Mouse (Mus musculus) gonadal fat pad, adult 2 months (tissue): ENCODE measurements at regions not wholly inside any gene's neighbourhood (a gene's known extent, or its start where the extent isn't known, plus 50 kb on each side); places are given as distances from the start of the nearest gene placed in this dataset.

Experiments used
- DNase-seq: peaks from one replicate; pipeline ENCODE4 v3.0.0-alpha.2; 2012; ENCODE audit warnings: low read depth

DNA sequence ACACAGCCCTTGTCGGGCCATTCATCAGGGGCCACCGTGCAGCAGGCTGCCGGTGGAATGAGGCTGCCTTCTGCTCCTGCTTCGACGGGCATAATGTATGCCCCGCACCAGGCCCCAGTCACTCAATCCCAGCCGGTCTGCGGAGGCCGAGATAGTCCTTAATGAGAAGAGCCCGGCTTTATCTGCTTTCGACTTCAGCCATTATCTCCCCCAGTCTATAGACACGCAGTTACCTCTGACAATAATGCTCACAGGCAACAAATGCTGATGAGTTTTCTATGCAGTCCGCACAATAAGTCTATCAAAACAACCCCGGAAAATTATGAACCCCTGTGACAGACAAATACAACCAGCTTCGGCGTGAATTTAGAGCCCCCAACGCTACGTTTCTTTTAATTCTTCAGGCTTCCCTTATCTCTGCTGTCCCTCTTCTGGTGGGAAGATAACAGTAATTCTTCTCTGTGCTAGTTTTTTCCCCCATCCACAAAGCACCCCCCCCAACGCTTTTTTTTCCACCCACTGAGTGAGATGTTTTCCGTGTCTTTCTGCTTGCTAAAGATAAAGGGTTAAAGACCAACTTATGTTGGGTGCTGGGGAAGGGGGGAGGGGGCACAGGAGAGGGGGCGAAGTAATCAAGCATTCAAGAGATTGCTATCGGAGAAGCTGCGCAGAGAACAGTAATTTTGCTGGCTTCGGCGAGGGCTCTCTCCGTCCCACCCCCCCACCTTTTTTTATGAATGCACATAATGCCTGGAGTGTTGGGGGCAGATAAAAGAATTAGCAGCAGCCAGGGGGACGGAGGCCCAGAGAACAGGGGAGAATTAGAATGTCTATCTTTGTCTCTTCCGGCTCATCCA is 117.8 kb downstream of the Mrm1 start:
- DNase-seq: no peak

DNA sequence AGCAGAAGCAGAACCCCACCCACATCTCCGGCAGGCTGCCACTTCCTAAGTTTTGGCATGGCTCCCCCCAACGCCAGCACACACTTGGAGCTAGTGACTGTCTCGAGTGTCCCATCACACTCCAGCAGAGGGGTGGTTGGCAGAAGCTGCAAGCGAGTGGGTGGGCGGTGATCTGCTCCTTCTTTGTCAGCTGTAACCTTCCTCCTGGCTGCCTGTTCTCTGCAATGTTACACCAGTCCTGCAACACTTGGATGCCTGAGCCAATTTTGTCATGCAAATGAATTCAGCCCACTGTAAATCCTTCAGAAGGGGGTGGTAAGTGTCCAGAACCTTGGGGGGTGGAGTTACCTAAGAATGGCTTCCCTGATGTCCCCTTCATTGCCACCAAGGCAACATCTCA is 121.8 kb downstream of the Mrm1 start:
- DNase-seq: no peak

DNA sequence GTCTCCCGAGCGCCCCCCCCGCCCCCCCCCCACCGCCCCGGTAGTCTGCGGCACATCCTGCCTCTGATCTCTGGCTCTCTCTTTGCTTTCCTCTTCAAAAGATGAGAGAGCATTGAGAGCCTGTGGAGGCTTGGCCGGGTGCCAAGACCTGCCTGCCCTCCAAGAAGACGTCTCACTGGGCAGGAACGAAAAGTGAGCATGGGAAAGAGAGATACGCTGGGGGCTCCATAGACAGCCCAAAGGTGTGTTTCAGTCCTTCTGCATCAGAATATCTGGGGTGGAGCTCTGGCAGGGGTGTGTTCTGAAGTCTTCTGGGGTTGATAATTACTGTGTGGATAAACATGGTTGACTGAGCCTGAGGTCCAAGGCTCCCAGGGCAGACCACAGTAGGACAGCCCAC is 126.7 kb downstream of the Mrm1 start:
- DNase-seq: no peak

DNA sequence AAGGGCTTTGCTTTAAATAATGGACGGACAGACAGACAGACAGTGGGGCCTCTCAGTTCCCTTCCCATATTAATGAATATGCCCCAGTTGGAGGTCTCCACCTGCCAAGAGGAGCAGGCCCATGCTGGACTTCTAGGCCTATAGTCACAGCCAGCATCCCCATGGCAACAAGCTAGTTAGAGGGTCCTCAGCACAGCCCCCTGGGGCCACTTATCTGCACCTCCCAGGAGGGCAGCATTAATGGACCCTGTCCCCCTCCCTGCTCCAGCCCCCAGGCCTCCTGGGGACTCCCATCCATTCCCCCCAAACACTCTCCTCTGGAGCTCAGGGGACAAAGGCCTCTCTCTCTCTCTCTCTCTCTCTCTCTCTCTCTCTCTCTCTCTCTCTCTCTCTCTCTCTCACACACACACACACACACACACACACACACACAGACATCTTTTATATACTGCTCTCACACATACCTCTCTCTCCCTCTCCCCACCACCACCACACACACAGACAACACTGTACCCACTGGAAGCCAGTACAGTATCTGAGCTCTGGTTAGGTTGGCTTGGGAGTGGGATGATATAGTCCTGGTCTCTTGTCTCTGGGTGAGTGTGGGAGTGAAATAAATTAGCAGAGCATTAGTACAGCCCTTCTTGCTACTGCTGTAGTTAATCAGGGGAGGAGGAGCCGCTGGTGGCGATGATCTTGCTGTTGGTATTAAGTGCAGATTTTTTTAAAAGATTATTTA is 127.7 kb downstream of the Mrm1 start:
- DNase-seq: no peak

DNA sequence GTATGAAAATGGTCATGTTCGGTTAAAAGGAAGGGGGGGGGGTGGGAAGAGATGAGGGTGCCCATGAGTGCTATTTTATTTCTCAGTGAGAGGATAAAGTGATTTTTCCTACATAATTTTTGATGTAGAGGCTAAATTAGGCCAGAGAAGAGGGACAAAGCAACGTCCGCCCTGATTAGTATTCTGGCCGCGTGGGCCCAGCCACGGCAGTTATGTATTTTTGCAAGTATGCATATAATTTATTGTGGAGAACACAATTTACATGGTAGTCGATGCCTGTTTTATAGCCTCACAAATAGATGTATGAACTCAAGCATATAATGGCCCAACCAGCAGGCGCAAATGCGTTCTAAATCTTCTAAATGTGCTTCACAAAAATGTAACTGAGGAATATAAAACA is 132.8 kb downstream of the Mrm1 start:
- no peak for DNase-seq

DNA sequence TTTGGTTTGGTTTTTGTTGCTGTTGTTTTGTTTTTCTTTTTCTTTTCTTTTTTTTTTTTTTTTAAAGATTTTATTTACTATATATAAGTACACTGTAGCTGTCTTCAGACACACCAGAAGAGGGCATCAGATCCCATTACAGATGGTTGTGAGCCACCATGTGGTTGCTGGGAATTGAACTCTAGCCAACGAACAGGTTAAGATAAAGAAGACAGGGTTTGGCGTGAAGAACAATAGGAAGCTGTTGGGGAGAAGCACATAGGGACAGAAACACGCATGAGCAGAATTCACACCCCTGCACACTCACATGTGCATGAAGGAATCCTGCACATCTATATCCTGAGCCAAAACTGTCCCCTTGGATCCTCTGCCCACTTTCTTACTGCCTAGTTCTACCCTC is 135.0 kb downstream of the Mrm1 start:
- DNase-seq: no peak

DNA sequence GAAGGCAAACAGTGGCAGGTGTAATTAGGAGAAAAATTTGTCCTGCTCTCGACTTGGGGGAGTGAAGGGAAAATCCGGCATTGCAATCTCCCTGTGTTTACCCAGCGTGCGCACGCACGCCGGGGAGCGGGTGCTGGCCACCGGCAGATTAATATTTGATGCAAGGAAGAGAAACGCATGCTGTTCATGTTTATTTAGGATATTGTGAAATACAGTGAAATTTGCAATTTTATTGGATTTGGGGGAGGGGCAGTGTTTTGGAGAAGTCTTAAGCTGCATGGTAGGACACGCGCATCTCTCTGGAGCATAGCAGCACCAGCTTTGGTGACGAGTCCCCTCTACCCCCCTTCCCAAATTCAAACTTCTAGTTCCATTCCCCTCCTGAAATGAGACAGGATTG is 136.4 kb downstream of the Mrm1 start:
- no peak for DNase-seq

DNA sequence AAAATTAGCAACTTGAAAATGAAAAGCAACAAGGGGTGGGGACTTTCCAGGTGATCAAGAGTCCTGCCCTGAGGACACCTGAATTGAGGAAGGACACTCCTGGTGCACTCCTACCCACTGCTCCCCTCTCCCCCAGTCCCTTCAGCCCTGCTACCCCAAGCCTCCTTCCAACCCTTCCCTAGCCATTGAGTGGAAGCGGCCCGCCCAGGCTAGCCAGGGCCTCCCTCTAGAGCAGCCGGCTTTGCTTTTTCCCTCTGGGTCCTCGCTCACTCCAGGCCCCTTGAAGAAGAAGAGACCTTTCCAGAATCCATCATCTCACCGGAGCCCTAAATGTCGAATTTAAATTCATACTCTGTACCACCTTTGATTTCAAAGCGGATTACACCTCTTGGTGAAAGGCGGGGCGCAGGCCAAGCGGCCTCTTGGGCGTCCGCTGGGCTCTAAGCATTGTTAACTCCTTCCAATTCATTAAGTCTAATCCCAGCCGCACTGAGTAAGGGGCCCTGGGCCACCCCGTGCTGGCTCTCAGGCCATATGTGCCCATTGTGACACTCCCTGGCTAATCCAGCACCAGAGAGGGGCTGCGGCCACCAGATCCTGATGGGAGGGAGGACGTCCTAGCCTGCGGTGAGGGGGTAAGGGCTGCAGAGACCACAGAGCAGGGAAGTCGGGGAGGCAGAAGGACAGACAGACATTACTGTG is 142.8 kb downstream of the Mrm1 start:
- no peak for DNase-seq

DNA sequence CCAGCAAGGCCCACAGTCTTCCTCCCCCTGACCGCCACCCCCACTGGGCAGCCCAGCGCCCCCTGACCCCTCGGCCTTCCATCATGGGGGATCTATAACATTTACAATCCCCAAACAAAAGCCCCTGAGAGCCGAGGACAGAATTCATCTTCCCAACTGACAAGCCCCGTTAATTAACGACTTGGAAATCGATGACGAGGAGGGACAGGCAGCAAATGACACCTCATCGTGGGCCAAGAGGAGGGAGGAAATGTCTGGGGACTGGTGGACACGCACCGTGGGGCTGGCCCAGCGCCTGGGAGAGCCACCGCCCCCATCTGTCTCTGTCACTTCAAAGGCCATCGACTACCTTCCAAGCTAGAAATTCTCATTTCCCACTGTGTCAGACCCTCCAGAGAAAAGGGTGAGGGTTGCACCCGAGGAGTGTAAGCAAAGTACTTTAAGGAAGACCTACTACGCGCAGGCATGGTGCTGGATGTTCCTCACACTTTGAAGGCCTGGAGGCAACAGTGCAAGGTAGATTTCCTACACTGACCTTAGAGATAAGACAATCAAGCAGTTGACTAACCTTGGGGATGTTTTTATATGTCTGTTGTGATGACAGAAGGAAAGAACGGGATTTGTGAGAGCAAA is 146.4 kb downstream of the Mrm1 start:
- DNase-seq: no peak

DNA sequence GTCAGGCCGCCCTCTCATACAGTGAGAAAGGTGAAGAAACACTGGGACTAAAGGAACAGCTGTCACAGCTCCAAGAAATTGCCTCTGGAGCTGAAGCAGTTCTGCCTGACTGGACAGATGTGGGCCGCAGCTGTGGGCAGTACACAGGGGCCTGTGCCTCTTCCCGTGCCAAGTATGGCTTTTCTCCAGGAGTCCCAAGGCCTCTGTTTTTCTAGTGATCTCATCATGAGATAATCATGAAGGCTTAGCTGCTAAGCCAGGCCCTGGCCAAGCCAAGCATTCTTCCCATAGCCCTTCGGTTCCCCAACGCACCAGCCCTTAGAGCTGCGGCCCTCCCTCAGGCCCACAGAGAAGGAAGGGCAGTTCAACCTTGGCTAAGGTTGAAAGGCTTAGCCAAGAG is 146.2 kb upstream of the Lhx1 start:
- peak; percentile 51 for DNase-seq

DNA sequence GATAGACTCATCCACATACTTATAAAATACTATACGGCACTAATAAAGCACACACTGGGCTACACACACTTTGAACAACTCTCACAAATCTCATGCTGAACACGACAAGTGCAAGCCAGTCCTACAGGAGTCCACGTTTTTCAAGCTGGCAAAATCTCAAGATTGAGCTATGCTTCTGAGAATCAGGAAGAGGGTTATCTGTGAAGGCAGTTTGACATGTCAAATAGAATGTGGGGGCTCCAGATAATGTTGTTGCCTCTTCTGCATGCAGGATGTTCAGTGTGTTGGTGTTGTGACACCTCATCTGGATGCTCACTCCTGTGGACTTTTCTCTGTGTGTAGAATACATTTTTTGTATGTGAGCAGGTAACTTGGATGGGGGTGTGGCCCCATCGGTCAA is 142.4 kb upstream of the Lhx1 start:
- no peak for DNase-seq

DNA sequence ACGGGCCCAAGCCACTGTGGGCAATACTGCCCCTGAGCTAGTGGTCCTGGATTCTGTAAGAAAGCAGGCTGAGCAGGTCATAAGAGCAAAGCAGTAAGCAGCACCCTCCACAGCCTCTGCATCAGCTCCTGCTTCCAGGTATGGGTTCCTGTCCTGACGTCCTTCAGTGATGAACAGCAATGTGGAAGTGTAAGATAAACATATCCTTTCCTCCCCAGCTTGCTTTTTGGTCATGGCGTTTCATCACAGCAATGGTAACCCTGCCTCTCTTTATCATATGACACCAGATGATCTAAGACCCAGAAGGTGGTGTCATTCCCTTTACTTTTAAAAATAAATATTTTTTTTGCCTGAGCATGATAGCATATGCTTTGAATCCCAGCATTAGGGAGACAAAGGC is 138.9 kb upstream of the Lhx1 start:
- DNase-seq: no peak

DNA sequence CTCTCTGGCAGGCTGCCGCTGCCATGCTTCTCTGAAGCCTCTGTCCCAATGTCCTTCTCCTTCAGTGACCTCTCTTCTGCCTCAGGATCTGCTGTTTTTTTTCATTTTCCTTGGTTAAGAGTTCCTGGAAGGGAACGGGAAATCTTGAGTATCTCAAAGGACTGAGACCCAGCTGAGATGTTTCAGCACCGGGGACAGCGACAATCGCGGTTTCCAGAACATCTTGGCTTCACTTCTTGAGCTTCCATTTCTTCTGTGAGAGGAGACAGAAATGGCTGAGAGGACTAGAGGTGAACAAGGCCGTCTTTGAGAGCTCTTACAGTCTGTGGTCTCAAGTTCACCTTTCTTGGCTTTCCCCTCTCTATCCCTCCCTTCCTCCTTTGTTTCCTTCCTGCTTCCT is 136.6 kb upstream of the Lhx1 start:
- DNase-seq: no peak

DNA sequence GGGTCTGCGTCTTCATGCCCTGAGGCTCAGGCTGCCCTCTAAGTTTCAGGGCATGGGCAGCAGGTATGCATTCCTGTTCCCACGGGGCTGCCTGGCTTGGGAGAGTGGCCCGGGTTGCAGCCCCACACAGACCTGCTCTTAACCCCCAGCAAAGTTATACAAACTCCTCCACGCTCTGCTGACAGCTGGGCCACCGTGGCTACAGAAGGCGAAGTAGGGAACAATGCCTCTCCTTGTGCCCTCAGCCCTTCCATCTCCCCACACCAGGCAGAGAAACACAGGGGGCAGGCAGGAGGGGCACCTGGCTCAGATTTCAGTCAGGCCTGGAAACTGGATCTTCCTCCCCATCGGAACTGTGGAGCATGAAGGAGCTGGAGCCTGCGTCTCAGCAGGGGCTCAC is 135.5 kb upstream of the Lhx1 start:
- DNase-seq: no peak

DNA sequence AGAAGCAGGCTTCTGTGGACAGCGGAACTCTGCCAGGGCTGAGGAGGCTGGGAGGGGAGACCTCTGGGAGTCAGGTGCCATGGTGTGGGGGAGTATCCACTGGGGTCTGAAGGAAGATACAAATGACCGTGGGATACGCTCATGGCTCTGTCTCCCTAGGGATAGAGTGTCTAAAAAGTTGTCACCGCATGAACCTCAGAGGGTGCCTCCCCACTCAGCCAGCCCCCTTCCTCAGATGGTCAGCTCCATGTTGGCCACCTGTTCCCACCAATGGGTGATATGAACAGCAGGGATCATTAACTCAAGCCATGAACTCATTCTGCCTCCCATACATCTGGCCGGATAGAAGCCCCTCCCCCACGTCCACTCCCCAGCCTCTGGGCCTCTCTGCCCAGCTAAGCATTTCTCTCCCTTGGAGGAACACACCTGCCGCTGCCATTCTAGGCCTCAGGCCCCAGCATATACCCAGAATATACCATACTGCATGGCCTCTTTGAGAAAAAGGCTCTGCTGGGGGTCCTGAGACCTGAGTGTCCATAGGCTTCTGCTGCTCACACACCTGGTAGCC is 134.1 kb upstream of the Lhx1 start:
- DNase-seq: no peak

DNA sequence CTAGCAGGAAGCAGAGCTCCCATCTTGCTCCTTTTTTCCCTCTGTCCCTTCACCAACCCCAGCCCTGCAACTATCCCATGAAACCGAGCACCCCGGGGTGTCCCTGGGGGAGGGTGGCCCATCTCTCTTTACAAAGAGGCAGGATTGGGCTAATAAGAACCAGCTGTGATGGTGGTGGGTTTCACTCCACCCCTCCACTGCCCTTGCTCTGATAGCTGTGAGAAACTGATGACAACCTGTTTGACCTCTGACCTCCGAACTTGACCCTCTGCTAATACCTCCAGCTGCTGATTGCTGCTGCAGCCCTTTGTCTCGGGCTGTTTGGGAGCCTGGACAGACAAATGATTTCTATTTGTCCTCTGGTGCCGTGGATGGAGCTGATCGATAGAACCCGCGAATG is 128.1 kb upstream of the Lhx1 start:
- DNase-seq: no peak

DNA sequence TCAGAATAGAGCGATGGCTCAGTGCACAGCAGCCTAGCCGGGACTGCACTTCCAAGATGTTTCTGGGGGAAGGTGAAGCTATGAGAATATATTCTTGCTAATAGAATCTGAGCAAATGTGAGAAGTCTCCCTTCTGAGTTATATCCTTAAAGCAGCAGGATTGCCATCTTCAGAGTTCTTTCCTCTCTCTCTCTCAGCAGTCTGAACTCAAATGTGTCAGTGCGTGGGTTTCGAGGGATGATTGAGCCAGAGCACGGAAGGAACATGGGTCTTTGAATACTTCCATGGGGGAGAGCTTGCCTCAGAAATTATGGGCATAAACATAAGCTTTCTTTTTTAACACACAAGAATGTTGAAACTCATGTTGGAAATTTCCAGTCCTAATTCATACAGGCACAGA is 123.6 kb upstream of the Lhx1 start:
- DNase-seq: no peak

DNA sequence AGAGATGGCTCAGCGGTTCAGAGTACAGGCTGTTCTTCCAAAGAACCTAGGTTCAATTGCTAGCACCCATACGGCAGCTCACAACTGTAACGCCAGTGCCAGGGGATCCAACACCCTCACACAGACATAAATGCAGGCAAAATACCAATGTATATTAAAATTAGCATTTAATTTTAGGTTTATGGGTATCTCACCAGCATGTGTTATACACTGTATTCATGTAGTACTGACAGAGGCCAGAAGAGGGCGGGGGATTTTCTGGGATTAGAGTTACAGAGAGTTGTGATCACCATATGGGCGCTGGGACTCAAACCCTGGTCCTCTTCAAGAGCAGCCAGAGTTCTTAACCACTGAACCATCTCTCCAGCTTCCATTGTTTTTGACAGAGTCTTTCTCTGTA is 121.8 kb upstream of the Lhx1 start:
- DNase-seq: no peak

DNA sequence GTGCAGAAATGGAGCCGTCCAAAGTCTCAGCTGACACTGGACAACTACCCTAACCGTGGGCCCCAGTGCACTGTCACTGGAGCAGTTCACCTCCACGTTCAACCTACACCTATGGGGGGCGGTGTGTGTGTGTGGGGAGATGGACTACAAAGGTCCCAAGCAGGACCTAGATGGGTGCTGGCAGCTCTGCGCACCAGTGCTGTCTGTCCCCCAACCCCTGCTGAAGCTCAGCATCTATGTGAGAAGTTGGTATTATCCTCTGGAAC is 117.7 kb upstream of the Lhx1 start:
- no peak for DNase-seq

DNA sequence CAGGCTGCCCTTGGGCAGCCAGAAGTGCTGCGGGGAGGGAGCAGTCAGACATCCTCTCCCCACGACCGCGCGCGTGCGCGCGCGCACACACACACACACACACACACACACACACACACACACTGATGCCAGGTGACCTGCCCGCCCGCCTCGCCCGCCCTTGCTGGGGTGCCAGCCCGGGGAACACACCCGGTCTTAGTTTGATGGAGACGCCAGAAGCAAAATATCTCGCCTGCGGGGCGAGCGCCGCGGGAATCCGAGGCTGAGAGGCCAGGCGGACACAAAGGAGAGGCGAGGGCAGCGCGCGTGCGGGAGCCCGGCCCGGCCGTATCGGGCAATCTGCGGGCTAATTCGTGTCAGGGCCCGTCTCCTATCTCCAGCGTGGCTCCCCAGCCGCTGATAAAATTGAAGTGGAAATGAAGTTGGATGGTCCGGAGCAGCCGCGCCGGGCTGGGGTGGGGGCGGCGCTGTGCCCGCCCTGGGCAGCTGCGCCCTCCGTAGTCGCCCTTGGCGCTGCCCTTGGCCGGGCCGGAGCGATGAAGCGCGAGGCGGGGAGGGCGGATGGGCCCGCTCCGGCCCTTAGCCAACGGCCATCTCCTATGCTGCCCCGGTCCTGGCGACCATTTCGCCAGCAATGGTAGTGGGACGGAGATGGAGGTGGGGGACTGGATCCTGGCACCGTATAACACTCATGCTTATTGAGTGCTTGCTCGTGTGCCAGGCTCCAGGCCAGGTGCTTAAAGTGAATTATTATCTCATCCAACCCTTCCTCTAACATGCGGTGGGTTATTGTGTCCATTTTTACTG is 117.2 kb upstream of the Lhx1 start:
- no peak for DNase-seq

DNA sequence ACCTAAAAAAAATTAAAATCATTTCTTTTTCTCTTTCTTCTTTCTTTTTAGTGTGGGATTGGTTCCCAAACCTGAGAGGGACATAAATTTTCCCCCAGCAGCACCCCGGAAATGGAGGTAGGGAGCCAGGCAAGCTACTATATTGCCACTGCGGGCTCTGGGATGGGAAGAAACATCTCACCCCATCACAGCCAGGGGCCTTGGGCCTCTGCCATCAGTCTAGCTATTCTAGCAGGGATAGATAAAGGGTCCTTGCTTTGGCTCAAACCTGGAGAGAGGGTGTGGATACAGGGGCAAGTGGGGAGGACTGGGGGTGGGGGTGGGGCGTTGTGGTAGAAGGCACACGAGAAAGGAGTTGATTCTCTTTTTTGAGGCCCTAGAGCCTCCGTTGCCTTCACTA is 116.3 kb upstream of the Lhx1 start:
- DNase-seq: no peak

DNA sequence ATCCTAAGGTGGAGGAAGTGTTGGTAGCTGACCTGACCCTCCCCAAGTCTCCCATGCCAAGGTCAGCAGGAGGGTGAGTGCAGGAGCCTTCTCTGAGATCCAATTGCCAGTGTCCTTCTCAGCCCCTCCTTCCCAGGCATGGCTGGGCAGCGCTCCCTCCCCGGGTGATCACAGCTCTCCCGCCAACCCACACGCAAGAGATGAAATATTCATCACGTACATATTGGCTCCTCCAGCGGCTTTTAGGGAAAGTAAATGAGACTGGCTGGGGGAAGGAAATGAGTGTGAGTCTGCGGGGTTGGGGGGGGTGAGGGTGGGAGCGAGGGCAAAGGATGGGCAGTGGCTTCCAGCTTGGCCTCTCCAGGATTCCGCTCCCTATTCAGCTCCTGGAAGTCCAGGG is 113.0 kb upstream of the Lhx1 start:
- DNase-seq: no peak
